Mouse (Mus musculus): ENCODE results near the gene Gm17455. TPM values are rescaled to one million over a fixed set of nuclear protein-coding genes. Genes with fewer than 3 reads are reported as not detected.

Gm17455 gene
- 0.31 and 1.1 TPM in 2 replicates for total RNA-seq (2012; rRNA removed)

DNA sequence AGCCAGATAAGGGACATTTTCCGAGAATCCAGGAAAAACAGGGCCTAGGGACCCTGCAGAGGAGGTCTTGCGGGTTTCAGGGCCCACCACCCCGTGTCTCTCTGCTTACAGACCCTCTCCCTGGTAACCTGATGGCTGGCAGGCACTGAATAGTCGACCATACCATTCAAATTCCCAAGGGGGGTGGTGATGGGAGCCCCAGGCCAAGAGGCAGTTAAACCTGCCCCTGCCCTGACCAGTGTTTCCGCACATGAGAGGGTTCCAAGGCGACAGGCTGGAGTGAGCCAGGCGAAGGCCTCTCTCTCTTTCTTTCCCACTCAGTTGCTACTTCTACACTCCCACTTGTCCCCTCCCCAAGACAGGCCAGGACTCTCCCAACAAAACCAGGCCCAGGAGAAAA, at the start of gene Gm17455:
Gene Gm17455, plus strand, starts transcription at position 278 of the 400 bp plus-strand sequence.
- Histone ChIP-seq H3K9me3 (ENCODE audit: control insufficient read depth, insufficient read depth, low read depth, low read length) (no peaks in the 10 kb centered on the region), H3K4me1 (ENCODE audit: control insufficient read depth in 2 of 2, insufficient read depth in 2 of 2, low read length in 2 of 2, poor library complexity in 1 of 2) (no peaks in the 10 kb centered on the region), H3K9ac (ENCODE audit: insufficient read depth, low read depth, low read length, poor library complexity, severe bottlenecking) (no peak within 1 kb of the TSS), H3K27ac (ENCODE audit: insufficient read depth, low read depth, low read length, poor library complexity, severe bottlenecking) (no peak within 1 kb of the TSS), H3K36me3 (ENCODE audit: control insufficient read depth, insufficient read depth, low read length, poor library complexity, severe bottlenecking) (no peaks in the 10 kb centered on the region), H3K4me3 (ENCODE audit: insufficient read depth in 1 of 2, low read depth in 1 of 2, low read length in 2 of 2, poor library complexity in 1 of 2, severe bottlenecking in 1 of 2) (no peak within 1 kb of the TSS)
- DNase-seq (ENCODE audit: low read depth, low spot score): no peak
- no peak for TF ChIP-seq CHD2 (IDR thresholded peaks at IDR 0.05; ENCODE audit: low read depth, low read length)
- TF ChIP-seq ZC3H11A (IDR thresholded peaks at IDR 0.05; ENCODE audit: borderline replicate concordance, low read depth, low read length): no peak
- no peak for TF ChIP-seq ZNF384 (IDR thresholded peaks at IDR 0.05; ENCODE audit: low read depth, low read length)
- TF ChIP-seq HCFC1 (IDR thresholded peaks at IDR 0.05; ENCODE audit: borderline replicate concordance, insufficient read depth, low read length): no peak
- TF ChIP-seq MAFK (IDR thresholded peaks at IDR 0.05; ENCODE audit: insufficient read depth, low read depth, low read length): no peak
- in situ Hi-C loops (cut with MboI; ENCODE audit: low sequenced_read_pairs in 2 of 2, unreplicated experiment in 2 of 2): no loop called here

- Histone ChIP-seq H3K9me3 (ENCODE audit: control insufficient read depth, insufficient read depth, low read depth, low read length) (no peaks in the 10 kb centered on the region), H3K4me1 (ENCODE audit: control insufficient read depth in 2 of 2, insufficient read depth in 2 of 2, low read length in 2 of 2, poor library complexity in 1 of 2) (peaks cover 3 to 11% of the 10 kb centered on the region in 2 experiments; a peak in 2 of 4 replicates), H3K9ac (ENCODE audit: insufficient read depth, low read depth, low read length, poor library complexity, severe bottlenecking) (no peak overlapping the region), H3K4me3 (ENCODE audit: insufficient read depth in 1 of 2, low read depth in 1 of 2, low read length in 2 of 2, poor library complexity in 1 of 2, severe bottlenecking in 1 of 2) (no peak overlapping the region), H3K27ac (ENCODE audit: insufficient read depth, low read depth, low read length, poor library complexity, severe bottlenecking) (no peak overlapping the region), H3K36me3 (ENCODE audit: control insufficient read depth, insufficient read depth, low read length, poor library complexity, severe bottlenecking) (no peaks in the 10 kb centered on the region)
- TF ChIP-seq ZNF384 (IDR thresholded peaks at IDR 0.05; ENCODE audit: low read depth, low read length) (no peak), HCFC1 (IDR thresholded peaks at IDR 0.05; ENCODE audit: borderline replicate concordance, insufficient read depth, low read length) (no peak), MAFK (IDR thresholded peaks at IDR 0.05; ENCODE audit: insufficient read depth, low read depth, low read length) (no peak), ZC3H11A (IDR thresholded peaks at IDR 0.05; ENCODE audit: borderline replicate concordance, low read depth, low read length) (no peak), CHD2 (IDR thresholded peaks at IDR 0.05; ENCODE audit: low read depth, low read length) (no peak)
- no peak for DNase-seq (ENCODE audit: low read depth, low spot score)
- in situ Hi-C loops (cut with MboI; ENCODE audit: low sequenced_read_pairs in 2 of 2, unreplicated experiment in 2 of 2): no loop called here
Measured at GRCm38 (mm10) chr10:60350077-60350804, 49.3 kb upstream of the Gm17455 start.

DNA sequence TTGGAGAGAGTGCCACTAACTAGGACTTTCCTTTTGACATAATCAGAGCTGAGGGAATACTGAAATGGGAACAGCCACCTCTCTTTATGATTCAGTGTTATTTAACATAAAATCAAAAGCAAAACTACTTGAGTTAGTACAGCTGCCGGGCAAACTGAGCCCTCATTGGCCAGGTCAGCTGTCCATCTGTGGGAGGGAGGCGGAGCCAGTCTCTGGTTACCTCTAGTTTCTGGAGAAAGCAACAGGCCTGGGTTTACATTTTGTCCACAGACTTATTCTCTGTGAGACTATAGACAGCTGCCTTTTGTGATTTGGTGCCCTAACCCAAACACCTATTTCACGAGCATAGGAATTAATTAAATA, 48.7 kb upstream of the Gm17455 start:
- in situ Hi-C loops (cut with MboI; ENCODE audit: low sequenced_read_pairs in 2 of 2, unreplicated experiment in 2 of 2): no loop called here
- peak; percentile 30 for DNase-seq (ENCODE audit: low read depth, low spot score)
- Histone ChIP-seq H3K27ac (ENCODE audit: insufficient read depth, low read depth, low read length, poor library complexity, severe bottlenecking) (no peak overlapping the region), H3K4me3 (ENCODE audit: insufficient read depth in 1 of 2, low read depth in 1 of 2, low read length in 2 of 2, poor library complexity in 1 of 2, severe bottlenecking in 1 of 2) (no peak overlapping the region), H3K4me1 (ENCODE audit: control insufficient read depth in 2 of 2, insufficient read depth in 2 of 2, low read length in 2 of 2, poor library complexity in 1 of 2) (peaks cover 3 to 11% of the 10 kb centered on the region in 2 experiments; a peak in 2 of 4 replicates), H3K9me3 (ENCODE audit: control insufficient read depth, insufficient read depth, low read depth, low read length) (no peaks in the 10 kb centered on the region), H3K36me3 (ENCODE audit: control insufficient read depth, insufficient read depth, low read length, poor library complexity, severe bottlenecking) (no peaks in the 10 kb centered on the region), H3K9ac (ENCODE audit: insufficient read depth, low read depth, low read length, poor library complexity, severe bottlenecking) (no peak overlapping the region)
- peak; percentile 42; the same call in 1 of the 2 replicates for TF ChIP-seq CHD2 (IDR thresholded peaks at IDR 0.05; ENCODE audit: low read depth, low read length)
- no peak for TF ChIP-seq MAFK (IDR thresholded peaks at IDR 0.05; ENCODE audit: insufficient read depth, low read depth, low read length)

DNA sequence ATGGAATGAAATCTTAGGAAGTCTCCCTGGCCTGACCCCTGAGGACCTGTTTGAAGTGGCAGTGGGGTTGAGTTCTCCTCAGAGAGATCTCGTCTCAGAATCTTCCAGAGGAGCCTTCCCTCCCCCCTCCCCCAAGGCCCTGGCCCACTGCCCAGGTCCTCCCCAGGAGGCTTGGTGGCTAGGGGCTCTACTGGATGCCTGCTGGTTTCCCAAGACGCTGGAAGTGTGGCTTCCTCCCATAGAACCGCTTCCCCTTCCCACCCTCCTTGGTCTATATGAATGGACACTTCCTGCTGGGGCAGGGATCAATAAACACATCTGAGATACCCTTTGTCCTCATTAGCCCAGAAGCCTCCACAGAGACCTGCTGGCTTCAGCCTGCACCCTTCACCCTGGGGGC, 48.3 kb upstream of the Gm17455 start:
- in situ Hi-C loops (cut with MboI; ENCODE audit: low sequenced_read_pairs in 2 of 2, unreplicated experiment in 2 of 2): no loop called here
- DNase-seq (ENCODE audit: low read depth, low spot score): no peak
- Histone ChIP-seq H3K9ac (ENCODE audit: insufficient read depth, low read depth, low read length, poor library complexity, severe bottlenecking) (no peak overlapping the region), H3K9me3 (ENCODE audit: control insufficient read depth, insufficient read depth, low read depth, low read length) (no peaks in the 10 kb centered on the region), H3K4me3 (ENCODE audit: insufficient read depth in 1 of 2, low read depth in 1 of 2, low read length in 2 of 2, poor library complexity in 1 of 2, severe bottlenecking in 1 of 2) (no peak overlapping the region), H3K36me3 (ENCODE audit: control insufficient read depth, insufficient read depth, low read length, poor library complexity, severe bottlenecking) (no peaks in the 10 kb centered on the region), H3K4me1 (ENCODE audit: control insufficient read depth in 2 of 2, insufficient read depth in 2 of 2, low read length in 2 of 2, poor library complexity in 1 of 2) (peaks cover 1 to 11% of the 10 kb centered on the region in 2 experiments; a peak in 2 of 4 replicates), H3K27ac (ENCODE audit: insufficient read depth, low read depth, low read length, poor library complexity, severe bottlenecking) (no peak overlapping the region)
- TF ChIP-seq ZC3H11A (IDR thresholded peaks at IDR 0.05; ENCODE audit: borderline replicate concordance, low read depth, low read length) (no peak), HCFC1 (IDR thresholded peaks at IDR 0.05; ENCODE audit: borderline replicate concordance, insufficient read depth, low read length) (no peak), CHD2 (IDR thresholded peaks at IDR 0.05; ENCODE audit: low read depth, low read length) (no peak), MAFK (IDR thresholded peaks at IDR 0.05; ENCODE audit: insufficient read depth, low read depth, low read length) (no peak), ZNF384 (IDR thresholded peaks at IDR 0.05; ENCODE audit: low read depth, low read length) (no peak)
